Mouse (Mus musculus) bone marrow macrophage, adult 2 months (primary cell): ENCODE measurements around the gene Fbxl13.

Source experiments
- CTCF ChIP-seq: IDR thresholded peaks from 2 replicates; pipeline ENCODE4 v1.5.1; 2012; ENCODE audit warnings: low read depth, mild to moderate bottlenecking, low read length, moderate library complexity
- POLR2A ChIP-seq: IDR thresholded peaks from 2 replicates; pipeline ENCODE4 v1.6.1; 2012; ENCODE audit warnings: mild to moderate bottlenecking, low read depth, low read length, borderline replicate concordance

DNA sequence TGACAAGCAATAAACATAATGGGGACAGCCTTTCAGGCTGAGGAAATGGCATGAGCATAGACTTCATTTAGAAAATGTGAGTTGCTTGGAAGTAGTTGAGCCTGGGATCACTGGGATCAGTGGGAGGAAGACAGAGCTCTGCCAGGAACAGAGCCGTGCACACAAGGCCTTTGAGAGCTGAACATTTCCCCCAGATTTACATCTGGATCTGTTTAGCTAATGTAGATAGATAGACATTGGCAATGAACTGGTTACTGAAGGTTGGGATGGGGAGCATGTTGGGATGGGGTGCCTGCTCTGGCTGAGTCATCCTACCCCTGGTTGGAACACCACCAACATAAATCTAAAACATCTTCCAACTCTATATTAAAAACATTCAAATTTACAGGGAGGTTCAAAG, 138.5 kb downstream of the Fbxl13 start:
- TF ChIP-seq POLR2A (no peak), CTCF (no peak)
